Mouse (Mus musculus) adrenal gland, adult (tissue): ENCODE data around the gene Igsf21.

Experiments used
- DNase-seq, 2 experiments: peaks; one replicate each; pipeline ENCODE4 v3.0.0; 2022 to 2023; ENCODE audit warnings: low spot score in 1 of 2; ENCODE audit not compliant: inconsistent age in 2 of 2

Gene Igsf21

DNA sequence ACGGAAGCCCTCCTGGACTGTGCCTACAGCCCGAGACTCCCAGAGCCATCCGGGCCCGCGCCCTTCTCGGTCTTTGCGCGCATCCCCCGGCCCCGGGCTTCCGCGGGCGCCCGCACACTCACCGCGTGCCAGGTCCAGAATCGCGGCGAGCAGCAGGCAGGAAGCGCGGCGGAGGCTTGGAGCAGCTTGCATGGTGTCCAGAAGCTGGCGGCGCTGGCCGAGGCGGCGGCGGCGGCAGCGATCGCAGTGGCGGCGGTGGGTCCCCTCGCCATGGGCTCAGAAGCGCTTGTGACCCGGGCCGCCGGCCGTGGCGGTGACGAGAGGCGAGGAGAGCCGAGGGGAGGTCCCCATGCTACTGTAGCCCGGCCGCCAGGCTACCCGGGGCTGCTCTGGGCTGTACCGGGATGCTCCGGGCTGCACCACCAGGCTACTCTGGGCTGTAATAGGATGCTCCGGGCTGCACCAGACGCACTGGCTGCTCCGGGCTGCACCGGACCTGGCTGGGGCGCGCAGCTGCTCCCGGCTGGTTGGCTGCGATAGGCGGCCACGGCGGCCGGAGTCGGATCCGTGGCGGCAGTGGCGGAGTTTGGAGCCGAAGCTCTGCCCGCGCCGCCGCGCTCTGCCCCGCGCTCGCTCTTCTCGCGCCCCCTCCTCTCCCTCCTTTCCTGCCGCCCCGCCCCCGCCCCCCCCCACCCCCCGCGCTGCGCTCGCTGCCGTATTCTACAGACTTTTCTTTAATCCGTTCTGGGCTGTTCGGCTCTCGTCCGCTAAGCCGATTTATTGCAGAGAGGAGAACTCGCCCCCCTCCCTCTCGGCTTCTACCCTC, at the start of gene Igsf21:
Igsf21 (minus strand) TSS at position 605 of the 826 bp plus-strand sequence.
- DNase-seq, result peak; percentile 8 to 28

DNA sequence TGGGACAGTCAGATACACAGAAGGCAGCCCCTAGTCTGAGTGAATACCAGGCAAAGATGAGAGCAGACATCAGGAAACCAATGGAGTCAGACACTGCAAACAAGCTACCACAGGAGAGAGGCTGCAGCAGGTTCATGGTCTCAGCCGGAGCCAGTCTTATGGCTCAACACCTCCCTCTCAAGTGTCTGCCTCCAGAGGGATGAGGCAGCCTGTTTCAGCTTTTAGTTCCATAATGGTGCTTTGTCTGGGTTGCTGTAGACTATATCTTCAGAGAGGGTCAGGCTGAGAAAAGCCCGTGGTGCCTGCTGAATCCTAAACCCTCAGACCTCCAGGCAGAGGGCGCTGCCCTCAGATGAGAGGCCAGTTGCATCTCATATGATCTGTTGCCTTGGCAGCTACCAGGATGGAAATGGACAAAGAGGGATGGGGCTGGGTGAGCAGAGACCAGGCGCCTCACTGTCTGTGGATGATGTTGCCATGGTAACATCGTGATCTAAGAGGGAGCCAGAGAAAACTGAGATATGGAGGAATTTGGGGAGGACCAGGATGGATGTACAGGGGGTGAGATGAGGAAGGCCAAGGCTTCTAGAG, 39.2 kb upstream of the Igsf21 start:
- DNase-seq, result no peak

DNA sequence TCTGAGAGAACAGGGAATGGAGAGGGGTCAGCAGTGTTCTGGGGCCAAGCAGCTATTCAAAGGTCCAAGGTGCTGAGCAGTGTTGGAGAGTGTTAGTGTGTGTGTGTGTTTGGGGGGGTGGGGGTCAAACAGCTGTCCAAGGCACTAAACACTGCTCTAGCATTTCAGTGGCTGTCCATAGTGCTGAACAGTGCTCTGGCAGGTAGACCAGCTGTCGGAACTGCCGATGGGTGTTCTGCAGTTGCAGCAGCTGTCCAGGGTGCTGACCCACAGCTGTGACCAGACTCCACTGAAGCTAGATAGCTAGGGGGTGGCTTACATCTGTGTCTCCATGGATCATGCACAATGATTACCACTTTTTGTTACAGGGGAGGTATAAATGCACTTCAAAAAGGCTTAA, 36.8 kb upstream of the Igsf21 start:
- peak; percentile 48 to 69 for DNase-seq

DNA sequence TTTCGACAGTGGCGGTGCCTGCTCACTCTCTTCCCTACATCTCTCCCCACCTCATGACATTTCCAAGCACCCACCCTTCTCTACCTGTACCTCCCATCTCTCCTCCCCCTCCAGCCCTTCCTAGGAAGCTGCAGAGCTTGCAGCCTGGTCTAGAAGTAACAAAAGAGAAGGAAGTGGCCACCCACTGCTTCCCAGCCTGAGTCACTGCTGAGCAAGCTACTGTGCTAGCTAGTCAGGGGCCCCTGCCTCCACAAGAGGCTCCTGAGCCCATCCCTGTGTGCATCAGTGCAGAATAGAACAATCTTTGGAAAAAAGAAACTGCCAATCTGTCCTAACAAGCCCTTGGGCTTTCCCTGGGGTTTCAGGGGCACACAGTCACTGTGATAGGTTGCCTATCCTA, 31.7 kb upstream of the Igsf21 start:
- DNase-seq, result no peak

DNA sequence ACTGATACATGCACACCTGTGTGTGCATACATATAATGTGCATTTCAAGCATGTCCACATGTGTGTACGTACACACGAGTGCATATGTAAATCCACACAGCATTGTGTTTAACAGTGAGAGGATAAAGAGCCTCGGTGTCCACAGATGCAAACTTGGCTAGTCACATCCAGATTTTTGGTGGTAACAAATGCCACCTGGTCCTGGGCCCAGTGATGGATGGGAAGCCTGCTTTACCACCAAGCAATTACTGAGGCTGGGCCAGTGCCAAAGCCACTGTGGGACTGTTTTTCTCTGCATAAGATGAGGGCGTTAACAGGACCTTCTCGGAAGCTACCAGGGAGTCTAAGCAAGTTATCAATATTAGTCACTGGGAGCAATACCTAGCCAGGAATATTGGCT, 25.3 kb upstream of the Igsf21 start:
- no peak for DNase-seq

DNA sequence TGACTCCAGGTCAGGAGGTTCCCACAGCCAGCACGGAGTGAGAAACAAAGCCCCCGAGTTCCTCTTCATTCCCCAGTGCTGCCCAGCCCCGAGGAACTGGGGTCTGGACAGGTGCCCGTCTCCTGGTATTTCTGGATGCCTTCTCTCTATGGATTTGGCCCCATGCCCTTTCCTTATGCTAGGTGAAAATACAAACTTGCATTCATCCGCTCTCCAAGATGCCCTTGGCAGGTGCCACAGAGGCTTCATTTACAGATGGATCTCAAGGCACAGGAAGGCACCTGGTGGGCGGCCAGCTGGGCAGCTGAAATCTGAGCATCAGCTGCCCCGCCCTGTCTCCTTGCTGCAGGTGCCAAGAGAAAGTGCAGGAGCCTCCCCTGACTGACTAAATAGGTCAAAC, 23.9 kb upstream of the Igsf21 start:
- no peak for DNase-seq

DNA sequence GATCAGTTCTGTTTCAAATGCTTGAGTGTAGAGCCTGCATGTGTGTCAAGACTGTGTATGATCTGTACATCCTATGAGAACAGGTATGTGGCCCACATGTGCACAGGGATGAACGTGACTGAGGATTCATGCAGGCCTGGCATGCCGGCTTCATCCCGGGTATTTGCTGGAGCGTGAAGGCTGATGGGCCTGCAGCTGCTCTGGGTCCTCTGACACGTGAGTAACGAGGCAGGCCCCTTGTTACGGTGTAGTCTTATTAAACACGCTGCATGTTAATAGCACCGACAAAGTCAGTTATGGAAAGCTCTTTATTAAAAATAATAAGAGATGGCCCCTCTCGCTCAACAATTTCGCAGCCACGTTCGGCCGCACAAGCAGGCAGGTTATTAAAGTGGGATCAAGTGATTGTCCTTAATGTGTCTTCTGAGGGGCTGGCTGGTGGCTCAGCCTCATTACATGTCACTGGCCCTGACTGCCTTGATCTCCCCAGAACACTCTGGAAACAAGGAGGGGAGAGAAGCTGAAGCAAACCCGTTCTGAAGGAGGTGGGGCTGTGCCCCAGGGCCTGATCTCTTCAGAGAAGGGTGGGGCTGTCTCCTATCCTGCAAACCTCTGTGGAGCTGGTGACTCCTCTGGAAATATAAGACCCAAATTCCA, 22.7 kb upstream of the Igsf21 start:
- DNase-seq, result no peak

DNA sequence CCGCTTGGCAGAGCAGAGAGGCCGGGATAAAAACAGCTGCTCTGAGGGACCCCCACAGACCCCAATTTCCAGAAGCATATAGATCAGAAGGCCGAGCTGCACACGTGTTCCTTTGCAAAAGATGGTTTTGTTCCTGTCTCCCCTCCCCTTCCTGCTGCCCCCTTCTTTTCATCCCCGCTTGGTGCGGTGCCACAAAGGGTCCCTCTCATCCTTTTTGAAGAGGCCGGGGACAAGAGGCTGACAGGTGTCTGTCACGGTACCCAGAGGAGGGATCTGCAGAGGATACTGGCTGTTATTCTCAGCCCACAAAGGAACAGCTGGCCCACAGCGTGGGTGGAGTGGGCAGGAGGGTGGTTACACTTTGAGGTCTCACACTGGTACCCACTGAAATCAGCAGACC, 21.3 kb upstream of the Igsf21 start:
- DNase-seq, result no peak

DNA sequence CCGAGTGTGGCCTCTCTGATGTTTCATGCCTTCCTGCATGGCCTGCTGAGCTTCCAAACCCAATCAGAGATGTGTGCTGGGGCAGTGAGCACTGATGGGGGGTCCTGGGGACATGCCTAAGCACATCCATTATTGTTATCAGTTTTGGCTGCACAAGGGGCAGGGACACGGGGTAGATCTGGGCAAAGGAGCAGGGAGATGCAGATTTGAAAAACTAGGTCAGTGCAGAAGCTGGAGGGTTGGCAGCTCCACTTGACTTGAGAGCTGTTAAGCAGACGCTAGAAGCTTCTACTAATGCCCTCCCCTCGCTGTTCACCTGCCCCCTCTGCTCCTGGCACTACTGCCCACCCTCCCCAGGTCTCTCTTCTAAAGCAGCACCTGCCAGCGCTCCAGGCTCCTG, 20.5 kb upstream of the Igsf21 start:
- no peak for DNase-seq

DNA sequence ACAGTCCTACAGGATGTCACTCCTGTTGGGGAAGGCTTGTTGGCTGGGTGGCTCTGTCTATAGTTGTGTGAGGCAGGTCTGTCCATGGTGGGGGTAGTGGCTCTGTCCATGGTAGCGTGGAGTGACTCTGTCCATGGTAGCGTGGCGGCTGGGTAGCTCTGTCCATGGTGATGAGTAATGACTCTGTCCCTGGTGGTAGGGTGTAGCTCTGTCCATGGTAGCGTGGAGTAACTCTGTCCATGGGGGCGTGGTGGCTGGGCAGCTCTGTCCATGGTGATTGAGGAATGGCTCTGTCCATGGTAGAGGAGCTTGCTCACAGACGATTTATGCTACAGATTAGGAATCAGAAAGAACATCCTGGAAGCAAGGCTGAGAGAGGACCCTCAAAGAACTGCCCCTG, 12.4 kb upstream of the Igsf21 start:
- DNase-seq, result peak; percentile 51 to 72

DNA sequence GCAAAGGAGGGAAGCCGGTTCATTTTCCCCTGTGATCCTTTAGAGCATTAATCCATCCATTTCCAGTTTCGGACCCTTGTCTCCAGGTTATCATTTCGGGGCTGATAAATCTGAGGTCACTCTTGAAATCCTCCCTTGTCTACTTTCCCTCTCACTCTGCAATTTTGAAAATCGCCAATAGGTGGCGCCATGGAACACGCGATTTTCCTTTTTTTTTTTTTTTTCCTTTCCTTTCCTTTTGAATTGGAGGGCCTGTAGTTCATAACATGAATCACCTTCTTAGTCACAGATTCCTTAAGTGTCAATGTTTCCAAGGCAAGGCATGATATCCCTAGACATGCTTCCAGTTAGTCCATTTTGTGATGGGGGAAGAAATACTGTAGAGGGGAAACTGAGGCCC, 5.8 kb upstream of the Igsf21 start:
- peak in 1 of 2 experiments; percentile 59 for DNase-seq

DNA sequence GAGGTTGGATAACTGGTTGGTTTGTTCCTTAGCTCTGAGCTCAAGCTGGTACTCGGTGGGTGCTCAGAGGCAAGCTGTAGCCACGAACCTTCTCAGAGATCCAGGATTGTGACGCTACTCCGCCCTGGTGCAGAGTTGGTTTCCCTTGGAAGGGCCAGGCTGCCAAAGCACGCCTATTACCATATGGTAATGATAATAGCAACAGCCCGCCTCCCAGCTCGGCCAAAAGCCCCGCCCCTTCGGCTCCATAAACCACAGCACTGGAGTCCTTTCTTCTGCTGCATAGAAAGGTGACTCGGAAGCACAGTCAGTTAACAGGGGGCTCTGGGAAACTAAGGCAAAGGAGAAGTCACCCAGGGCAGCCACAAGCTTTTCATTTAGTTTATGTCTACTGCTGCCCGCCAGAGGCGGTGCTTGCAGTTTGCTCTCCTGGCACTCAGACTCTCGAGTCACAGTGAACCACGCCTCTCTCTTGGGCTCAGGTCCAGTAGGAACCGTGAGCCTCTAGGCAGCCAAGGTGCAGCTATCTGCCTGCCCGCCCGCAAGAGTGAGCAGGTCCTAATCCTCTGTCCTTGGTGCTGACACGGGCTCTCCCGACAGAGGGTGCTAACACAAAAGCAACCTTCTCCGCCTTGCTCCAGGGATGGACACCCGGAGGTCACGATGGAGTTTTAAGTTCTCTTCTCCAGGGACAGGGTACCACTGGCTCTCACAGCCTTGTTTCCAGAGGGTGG, 2.6 kb upstream of the Igsf21 start:
- peak; percentile 19 to 62 for DNase-seq

DNA sequence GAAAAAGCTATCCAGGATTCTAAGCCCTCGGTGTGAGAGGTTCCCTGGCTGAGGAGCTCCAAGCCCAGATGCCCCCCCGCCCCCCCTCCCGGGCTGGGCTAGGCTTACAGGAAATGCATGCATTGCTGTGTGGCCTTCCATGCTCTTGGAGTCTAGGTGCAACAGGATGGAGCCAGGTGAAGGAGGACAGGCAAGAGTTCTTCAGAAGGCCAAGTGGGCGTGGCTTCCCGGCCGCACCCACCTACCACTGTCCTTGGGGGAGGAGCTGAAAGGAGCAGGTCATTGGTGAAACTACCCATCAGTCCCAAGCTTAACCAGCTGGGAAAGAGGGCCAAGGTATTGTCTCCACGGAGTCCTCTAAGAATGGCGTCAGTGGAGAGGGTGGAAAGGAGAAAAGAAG, 1.8 kb upstream of the Igsf21 start:
- no peak for DNase-seq

DNA sequence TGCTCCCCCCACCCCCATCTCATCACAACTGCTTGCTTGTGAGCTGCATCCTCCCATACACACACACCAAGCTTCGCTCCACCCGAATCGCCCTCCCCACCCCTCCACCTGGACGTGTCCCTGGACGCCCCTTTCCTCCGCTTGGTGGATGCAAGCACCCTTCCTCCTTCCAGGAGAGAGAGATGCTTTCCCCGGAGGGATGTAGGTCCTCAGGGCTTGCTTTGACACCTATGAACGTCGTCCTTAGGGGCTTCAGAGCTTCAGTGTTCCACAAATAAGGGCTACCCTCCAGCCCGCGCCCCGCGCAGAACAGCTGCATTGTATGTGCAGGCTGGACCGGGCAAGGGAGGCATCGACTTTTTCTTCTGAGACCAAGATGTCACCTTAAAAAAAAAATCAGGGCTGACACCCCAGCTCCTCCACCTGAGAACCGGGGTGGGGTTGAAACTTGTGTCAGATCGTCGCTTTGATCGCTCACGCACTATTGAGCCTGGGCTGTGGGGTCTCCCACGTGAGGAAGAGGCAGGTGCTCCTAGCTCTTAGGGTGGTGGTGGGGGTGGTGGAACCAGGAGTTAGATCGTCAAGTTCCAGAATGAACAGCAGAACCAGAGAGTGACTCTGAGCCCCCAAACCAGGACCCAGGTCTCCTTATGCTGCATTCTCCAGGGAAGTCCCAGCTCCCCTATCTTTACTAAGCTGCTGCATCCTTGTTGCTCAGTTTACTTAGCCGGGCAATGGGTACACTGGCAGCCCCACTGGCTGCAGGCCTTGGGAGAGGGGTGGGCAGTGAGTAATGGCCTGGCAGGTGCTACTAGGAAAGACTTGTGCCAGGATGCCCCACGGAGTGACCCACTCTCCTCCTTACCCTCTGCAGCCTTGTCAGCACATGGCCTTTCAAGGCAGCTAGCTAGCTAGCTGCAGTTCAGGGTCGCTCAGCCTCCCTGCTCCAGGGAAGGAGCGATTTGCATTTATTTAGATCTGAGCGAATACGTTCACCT, 721 bp upstream of the Igsf21 start:
- no peak for DNase-seq

DNA sequence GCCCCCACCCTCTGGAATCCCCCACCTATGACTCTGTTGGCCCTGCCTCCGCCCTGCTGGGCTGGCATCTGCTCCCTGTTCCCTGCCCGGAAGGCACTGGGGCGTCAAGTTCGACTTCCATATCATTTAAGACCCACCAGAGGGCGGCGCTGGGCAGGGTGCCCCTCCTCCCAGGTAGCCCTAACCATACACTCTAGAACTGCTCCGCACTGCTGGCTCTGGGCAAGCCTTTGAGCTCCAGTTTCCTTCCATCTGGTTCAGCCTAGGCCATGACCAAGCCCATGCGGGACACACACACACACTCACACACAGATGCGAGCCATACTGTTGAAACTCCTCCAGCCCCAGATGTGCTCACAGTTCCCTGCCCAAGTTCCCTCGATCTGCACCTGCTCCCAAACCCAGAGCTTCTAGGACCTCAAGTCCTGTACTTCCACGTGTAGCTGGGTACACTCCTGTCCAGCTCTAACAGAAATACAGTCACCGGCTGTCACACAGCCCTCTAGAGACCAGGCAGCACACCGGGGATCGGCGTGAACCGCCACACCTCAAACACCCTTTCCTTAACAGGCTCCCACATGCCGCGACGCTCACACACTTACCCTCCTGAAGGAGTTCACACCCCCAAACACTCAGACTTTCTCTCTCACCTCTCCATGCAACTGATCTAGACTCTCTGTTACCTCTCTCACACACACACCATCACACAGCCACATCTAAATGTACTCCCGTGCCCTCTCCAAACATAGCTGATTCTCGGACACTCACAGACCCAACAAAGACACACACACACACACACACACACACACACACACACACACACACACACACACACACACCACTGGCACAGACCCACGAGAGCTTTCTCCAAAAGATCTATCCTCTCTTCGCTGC, 1.1 kb downstream of the Igsf21 start:
- no peak for DNase-seq

DNA sequence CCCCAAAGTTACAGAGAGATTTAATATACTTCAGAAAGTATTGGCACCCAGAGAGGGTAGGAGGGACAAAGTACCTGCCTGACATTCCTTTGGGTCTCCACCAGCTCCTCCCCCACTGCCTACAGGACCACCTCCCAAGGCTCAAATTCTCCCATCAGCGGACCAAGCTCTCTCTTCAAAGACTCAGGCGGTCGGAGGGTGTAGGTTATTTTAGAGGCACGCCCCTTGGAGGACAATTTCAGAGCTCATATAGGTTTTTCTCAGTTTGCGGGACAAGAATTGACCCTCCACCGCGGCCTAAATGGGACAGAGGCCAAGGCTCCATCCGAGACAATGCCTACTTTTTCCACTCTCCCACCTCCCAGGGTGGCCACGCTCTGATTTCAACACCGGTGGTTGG, 1.7 kb downstream of the Igsf21 start:
- no peak for DNase-seq

DNA sequence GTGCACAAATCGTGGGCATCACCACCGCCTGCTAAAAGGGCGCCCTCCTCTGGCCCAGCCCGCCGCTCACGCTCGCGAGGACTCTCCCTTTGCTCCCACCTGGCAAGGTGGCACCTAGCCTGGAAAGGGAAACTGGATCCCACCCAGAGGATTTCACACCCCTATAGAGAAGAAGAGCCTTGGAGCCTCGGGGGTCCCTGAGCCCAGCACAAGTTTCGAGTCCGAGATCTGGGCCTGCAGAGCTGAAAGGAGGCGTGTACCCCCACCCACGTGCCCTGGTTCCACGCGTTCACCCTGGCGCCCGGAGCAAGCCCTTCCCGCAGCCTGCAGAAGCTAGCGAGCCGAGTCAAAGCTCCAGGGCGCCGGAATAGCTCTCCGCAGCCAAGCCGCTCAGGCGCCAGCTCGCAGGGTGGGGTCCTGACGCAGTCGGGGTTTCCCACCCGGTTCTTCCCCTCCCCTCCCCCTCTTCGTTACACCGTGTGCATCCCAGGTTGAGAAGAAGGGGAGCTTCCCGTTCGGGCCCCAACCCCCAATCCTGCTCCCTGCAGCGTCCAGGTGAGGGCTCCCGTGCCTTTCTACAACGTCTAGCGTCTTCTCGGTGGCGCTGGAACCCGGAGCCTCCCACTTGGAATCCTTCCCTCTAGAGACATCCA, 2.3 kb downstream of the Igsf21 start:
- DNase-seq, result no peak

DNA sequence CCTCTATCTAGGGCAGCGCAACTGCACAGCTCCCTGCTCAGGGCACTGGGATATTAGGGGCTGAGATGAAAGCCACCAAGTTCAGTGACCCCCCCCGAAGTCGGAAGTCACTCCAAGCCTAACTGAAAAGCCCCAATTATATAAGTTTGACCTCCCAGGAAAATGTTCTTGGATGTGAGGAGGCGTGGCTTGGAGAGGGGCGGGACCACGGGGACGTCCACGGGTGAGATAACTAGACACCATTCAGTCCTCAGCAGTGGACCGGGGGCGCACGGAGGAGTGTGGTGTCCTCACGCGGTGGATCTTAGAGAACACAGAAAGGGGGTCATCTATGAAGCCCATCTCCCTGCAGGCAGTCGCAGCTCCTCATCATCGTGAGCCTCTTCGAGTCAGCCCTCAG, 3.4 kb downstream of the Igsf21 start:
- no peak for DNase-seq

DNA sequence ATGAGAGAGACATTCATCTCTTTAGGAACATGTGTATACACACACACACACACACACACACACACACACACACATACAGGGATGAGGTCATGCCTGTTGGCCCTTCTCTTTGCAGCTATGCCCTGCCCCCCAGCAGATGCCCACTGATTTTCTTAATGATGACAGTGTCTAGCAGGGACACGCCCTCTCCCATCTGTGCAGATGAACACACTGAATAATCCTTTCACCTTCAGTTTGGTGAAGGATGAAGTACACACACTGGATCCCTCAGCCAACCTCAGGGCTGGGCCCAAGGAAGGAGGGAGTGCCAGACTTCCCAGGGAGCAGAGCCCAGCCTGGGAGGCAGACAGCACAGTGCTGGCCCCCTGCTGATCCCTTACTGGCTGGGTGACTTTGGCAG, 4.3 kb downstream of the Igsf21 start:
- DNase-seq, result no peak
